Mouse (Mus musculus): Measurements from ENCODE around the gene Lyzl4.
"Not testable (repeated sequence)": the region's sequence is repeated elsewhere in the genome, so short reads cannot be mapped to it uniquely, and the experiment has no call there.

DNA sequence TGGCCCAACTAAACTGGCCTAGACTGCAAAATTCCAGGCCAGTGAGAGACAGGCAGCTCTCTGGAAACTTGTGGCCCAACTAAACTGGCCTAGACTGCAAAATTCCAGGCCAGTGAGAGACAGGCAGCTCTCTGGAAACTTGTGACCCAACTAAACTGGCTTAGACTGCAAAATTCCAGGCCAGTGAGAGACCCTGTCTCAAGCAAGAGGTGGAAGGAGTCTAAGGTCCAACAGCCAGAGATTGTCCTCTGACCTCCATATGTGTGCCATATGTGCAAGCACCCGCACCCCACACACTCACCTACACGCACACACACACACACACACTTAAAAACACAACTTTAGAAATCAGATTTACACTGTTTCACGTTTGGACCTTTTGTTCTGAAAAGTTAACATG lies 48.1 kb downstream of the Lyzl4 start:
- TF ChIP-seq CTCF (IDR thresholded peaks at IDR 0.05; ENCODE audit: control insufficient read depth, insufficient read depth, low read length); POLR2A (IDR thresholded peaks at IDR 0.05; ENCODE audit: borderline replicate concordance, control insufficient read depth, low read depth, low read length): not testable (repeated sequence)

All from bone marrow, adult 2 months (tissue).